Mouse (Mus musculus) forebrain, embryonic 16.5 days (tissue): ENCODE data around the gene Cdc20b. TPM values are rescaled to one million over a fixed set of nuclear protein-coding genes. Genes with fewer than 3 reads are reported as not detected.
A peak's percentile ranks its signal among the peaks of the same experiment; 100 is the strongest.

Experiments used
- ATAC-seq: fragments of 200-750 bp; cut with Nextera tagmentation; 2 replicates; pipeline ENCODE4 v1.8.0; 2017; ENCODE audit warnings: mild to moderate bottlenecking, moderate library complexity
- H3K27ac ChIP-seq: fragments of 300-500 bp; sonication (generic); 2 replicates; pipeline ENCODE4 v1.5.1; 2014; ENCODE audit warnings: low read length, control low read depth
- H3K27me3 ChIP-seq: fragments of 300-500 bp; sonication (generic); replicated peaks from 2 replicates; pipeline ENCODE4 v1.6.1; 2014; ENCODE audit warnings: low read length; ENCODE audit not compliant: control insufficient read depth, insufficient read depth
- H3K36me3 ChIP-seq: fragments of 300-500 bp; sonication (generic); 2 replicates; pipeline ENCODE4 v1.6.1; 2014; ENCODE audit not compliant: control insufficient read depth, insufficient read depth
- H3K4me1 ChIP-seq: fragments of 300-500 bp; sonication (generic); replicated peaks from 2 replicates; pipeline ENCODE4 v1.6.1; 2014; ENCODE audit warnings: low read length; ENCODE audit not compliant: control insufficient read depth, insufficient read depth
- H3K4me2 ChIP-seq: fragments of 300-500 bp; sonication (generic); 2 replicates; pipeline ENCODE4 v1.6.1; 2014; ENCODE audit warnings: mild to moderate bottlenecking, low read length, control low read depth
- H3K4me3 ChIP-seq: fragments of 300-500 bp; sonication (generic); replicated peaks from 2 replicates; pipeline ENCODE4 v1.5.1; 2014; ENCODE audit warnings: mild to moderate bottlenecking, low read length, control low read depth
- H3K9ac ChIP-seq: fragments of 300-500 bp; sonication (generic); replicated peaks from 2 replicates; pipeline ENCODE4 v1.6.1; 2014; ENCODE audit warnings: low read depth, low read length, control low read depth
- H3K9me3 ChIP-seq: fragments of 300-500 bp; sonication (generic); 2 replicates; pipeline ENCODE4 v1.6.1; 2016; ENCODE audit warnings: low read length; ENCODE audit not compliant: control insufficient read depth
- WGBS: fragments of 180-500 bp; shearing (Covaris S2); extraction: QIAGEN DNeasy Blood & Tissue Kit; methylation state at CpG from one replicate; pipeline ENCODE4 v1.1.7; 2014; 5-methylcytosine and 5-hydroxymethylcytosine counted together
- polyA plus RNA-seq: library from polyadenylated mRNA; unstranded; fragments of >200 nt; fragmentation: Nextera tagmentation; extraction: Ambion mirVana; gene quantifications from 2 replicates; pipeline ENCODE4 v1.2.1, GENCODE M21; 2015

The Cdc20b gene
- polyA plus RNA-seq, 1 experiment from 2014 or later = 0.33 TPM

- ATAC-seq = no peak
- no peak overlapping the region for H3K27ac ChIP-seq
- no peaks in the 10 kb centered on the region for H3K9me3 ChIP-seq
- H3K4me2 ChIP-seq = peak overlapping the region; percentile 86
- peak overlapping the region; percentile 48; the same call in 1 of the 2 replicates for H3K9ac ChIP-seq
- H3K36me3 ChIP-seq = no peaks in the 10 kb centered on the region
- peaks cover 3% of the 10 kb centered on the region; the same call in 1 of the 2 replicates for H3K4me1 ChIP-seq
- peak overlapping the region; percentile 56 for H3K4me3 ChIP-seq
- H3K27me3 ChIP-seq = no peaks in the 10 kb centered on the region
- WGBS = 17% methylated on average over 18 of the region's 18 CpGs
These were observed 10.7 kb downstream of the Cdc20b start for GRCm38 (mm10) chr13:113045458-113046110.

DNA sequence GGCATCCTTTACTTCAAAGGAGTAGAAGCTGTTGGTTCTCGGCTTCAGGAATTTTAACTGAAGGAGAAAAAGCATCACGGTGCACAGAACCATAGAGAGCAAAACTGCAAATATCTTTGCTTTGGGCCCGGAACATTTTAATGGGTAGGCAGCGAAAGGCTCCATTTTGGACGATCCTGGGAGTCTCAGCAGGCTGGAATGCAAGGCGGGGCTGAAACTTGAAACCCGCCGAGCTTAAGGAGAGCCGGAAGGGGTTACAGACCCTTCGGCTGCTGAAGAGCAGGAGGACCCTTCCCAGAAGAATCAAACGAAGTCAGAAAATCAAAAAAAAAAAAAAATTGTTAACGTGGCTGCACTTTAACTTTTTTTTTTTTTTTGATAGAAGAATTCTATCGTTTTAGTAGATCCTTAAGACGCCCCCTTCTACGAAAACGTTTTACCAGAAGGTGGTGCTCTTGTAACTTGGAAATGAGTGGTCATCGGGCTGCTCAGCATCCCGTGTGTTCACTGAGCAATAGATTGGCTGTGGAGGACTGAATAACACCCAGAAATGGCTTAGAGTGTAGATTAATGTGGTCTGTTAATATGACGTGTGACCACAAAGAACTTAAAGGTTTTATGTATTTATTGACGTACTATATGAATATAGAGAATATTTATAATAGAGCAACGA lies 11.4 kb downstream of the Cdc20b start, which contains the start of gene Gpx8:
Gpx8 (minus strand) TSS at position 200 of the 673 bp plus-strand sequence.
- H3K4me2 ChIP-seq = peak within 1 kb of the TSS; percentile 86
- peak within 1 kb of the TSS; percentile 48 for H3K9ac ChIP-seq
- H3K9me3 ChIP-seq = no peaks in the 10 kb centered on the region
- H3K27ac ChIP-seq = no peak within 1 kb of the TSS
- no peaks in the 10 kb centered on the region for H3K27me3 ChIP-seq
- ATAC-seq = peak; percentile 86
- H3K4me1 ChIP-seq = peaks cover 3% of the 10 kb centered on the region; the same call in 1 of the 2 replicates
- H3K4me3 ChIP-seq = peak within 1 kb of the TSS; percentile 56
- WGBS = 5% methylated on average over 21 of the region's 21 CpGs
- no peaks in the 10 kb centered on the region for H3K36me3 ChIP-seq

GRCm38 (mm10) chr13:113047018-113047417 lies 12.1 kb downstream of the Cdc20b start:
- ATAC-seq = peak; percentile 49
- no peaks in the 10 kb centered on the region for H3K36me3 ChIP-seq
- H3K4me3 ChIP-seq = no peak overlapping the region
- no peaks in the 10 kb centered on the region for H3K9me3 ChIP-seq
- no peak overlapping the region for H3K27ac ChIP-seq
- no peak overlapping the region for H3K9ac ChIP-seq
- no peak overlapping the region; the same call in 1 of the 2 replicates for H3K4me2 ChIP-seq
- H3K4me1 ChIP-seq = peaks cover 3% of the 10 kb centered on the region; the same call in 1 of the 2 replicates
- no peaks in the 10 kb centered on the region for H3K27me3 ChIP-seq

- no peak overlapping the region for H3K9ac ChIP-seq
- no peak overlapping the region for H3K4me3 ChIP-seq
- H3K27ac ChIP-seq = no peak overlapping the region
- H3K27me3 ChIP-seq = no peaks in the 10 kb centered on the region
- H3K4me2 ChIP-seq = no peak overlapping the region
- no peaks in the 10 kb centered on the region for H3K9me3 ChIP-seq
- ATAC-seq = no peak
- WGBS = 78% methylated on average over 3 of the region's 3 CpGs
- no peaks in the 10 kb centered on the region for H3K36me3 ChIP-seq
- H3K4me1 ChIP-seq = peaks cover 3% of the 10 kb centered on the region; the same call in 1 of the 2 replicates
These were observed 12.7 kb downstream of the Cdc20b start for GRCm38 (mm10) chr13:113047647-113048046.

- Histone ChIP-seq H3K9me3 (no peaks in the 10 kb centered on the region), H3K36me3 (no peaks in the 10 kb centered on the region), H3K4me2 (no peak overlapping the region), H3K4me3 (no peak overlapping the region), H3K27ac (no peak overlapping the region), H3K4me1 (no peaks in the 10 kb centered on the region), H3K27me3 (no peaks in the 10 kb centered on the region), H3K9ac (no peak overlapping the region)
- 96% methylated on average over 8 of the region's 8 CpGs for WGBS
- no peak for ATAC-seq
These were observed 19.3 kb downstream of the Cdc20b start for GRCm38 (mm10) chr13:113054230-113054629.

GRCm38 (mm10) chr13:113055826-113056225 lies 20.9 kb downstream of the Cdc20b start:
- no peak for ATAC-seq
- H3K9ac ChIP-seq = no peak overlapping the region
- WGBS = 54% methylated on average over 8 of the region's 8 CpGs
- no peaks in the 10 kb centered on the region for H3K4me1 ChIP-seq
- H3K4me3 ChIP-seq = no peak overlapping the region
- no peak overlapping the region for H3K4me2 ChIP-seq
- no peaks in the 10 kb centered on the region for H3K9me3 ChIP-seq
- H3K27me3 ChIP-seq = no peaks in the 10 kb centered on the region
- no peaks in the 10 kb centered on the region for H3K36me3 ChIP-seq
- H3K27ac ChIP-seq = no peak overlapping the region

GRCm38 (mm10) chr13:113061746-113062145 lies 26.8 kb downstream of the Cdc20b start:
- Histone ChIP-seq H3K36me3 (no peaks in the 10 kb centered on the region), H3K4me2 (no peak overlapping the region), H3K27ac (no peak overlapping the region), H3K9me3 (no peaks in the 10 kb centered on the region), H3K27me3 (no peaks in the 10 kb centered on the region), H3K9ac (no peak overlapping the region), H3K4me3 (no peak overlapping the region), H3K4me1 (no peaks in the 10 kb centered on the region)
- WGBS = 93% methylated on average over 6 of the region's 6 CpGs
- ATAC-seq = no peak

DNA sequence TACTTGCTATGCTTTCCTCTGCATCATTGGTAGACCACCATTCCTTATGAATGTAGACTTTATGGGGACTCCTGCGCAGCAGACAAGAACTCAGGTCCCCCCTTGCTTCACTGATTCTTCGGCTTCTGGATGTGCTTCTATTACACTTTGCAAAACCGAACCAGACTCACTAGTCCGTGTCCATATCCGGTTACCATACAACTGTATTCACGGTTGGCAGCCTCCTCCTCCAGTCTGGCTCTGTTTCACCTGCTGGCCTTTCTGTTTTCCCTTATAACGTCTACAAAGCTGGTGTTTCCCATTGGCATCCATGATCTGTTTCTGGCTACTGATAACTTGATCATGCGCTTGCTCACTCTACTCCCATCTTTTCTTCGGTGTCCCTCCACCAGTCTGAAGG lies 29.6 kb downstream of the Cdc20b start:
- no peak for ATAC-seq
- 91% methylated on average over 9 of the region's 9 CpGs for WGBS
- H3K27me3 ChIP-seq = no peaks in the 10 kb centered on the region

DNA sequence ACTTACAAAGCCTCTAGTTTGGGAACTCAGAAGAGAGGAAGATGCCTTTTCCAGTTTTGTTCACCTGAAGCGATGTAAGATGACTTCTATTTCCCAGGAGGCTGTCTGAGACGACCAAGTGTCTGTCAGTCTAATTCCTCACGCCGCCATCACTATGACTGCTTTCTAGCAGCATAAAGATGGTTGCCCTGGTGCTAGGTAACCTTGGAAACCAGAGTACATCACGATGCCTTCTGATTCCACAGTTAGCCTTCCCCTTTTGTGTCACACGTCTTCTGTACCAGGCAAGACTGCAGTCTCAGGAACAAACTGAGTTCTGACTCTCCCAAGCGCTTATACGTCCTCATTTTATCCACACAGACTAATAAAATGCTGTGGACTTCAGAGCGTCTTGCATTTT lies 44.1 kb downstream of the Cdc20b start:
- ATAC-seq = no peak
- Histone ChIP-seq H3K27me3 (no peaks in the 10 kb centered on the region), H3K9ac (no peak overlapping the region), H3K4me1 (no peaks in the 10 kb centered on the region), H3K9me3 (0 out of 2 replicates have a peak, but pooled peaks cover 2% of the 10 kb centered on the region), H3K36me3 (no peaks in the 10 kb centered on the region), H3K4me3 (no peak overlapping the region), H3K27ac (no peak overlapping the region), H3K4me2 (no peak overlapping the region)
- WGBS = 76% methylated on average over 9 of the region's 9 CpGs

More for the DNA sequence above, 29.6 kb downstream of the Cdc20b start:
- no peak overlapping the region for H3K4me2 ChIP-seq
- no peaks in the 10 kb centered on the region for H3K9me3 ChIP-seq
- H3K27ac ChIP-seq = no peak overlapping the region
- H3K36me3 ChIP-seq = no peaks in the 10 kb centered on the region
- no peak overlapping the region for H3K4me3 ChIP-seq
- H3K9ac ChIP-seq = no peak overlapping the region
- H3K4me1 ChIP-seq = no peaks in the 10 kb centered on the region
